Mouse (Mus musculus) cerebellum, adult 2 months (tissue): ENCODE data around the gene Mrpl18. TPM values are rescaled to one million over a fixed set of nuclear protein-coding genes. Genes with fewer than 3 reads are reported as not detected.

Experiments
- DNase-seq, 2 experiments: peaks; one replicate each; pipeline ENCODE4 v3.0.0; 2021
- H3K27ac ChIP-seq: fragments of 200-500 bp; 2 replicates; pipeline ENCODE4 v1.5.1; 2012; ENCODE audit warnings: low read length, control low read depth, inconsistent platforms; ENCODE audit not compliant: insufficient read depth
- H3K27me3 ChIP-seq: fragments of 200-500 bp; 2 replicates; pipeline ENCODE4 v1.6.1; 2012; ENCODE audit warnings: inconsistent platforms, mild to moderate bottlenecking, low read length, moderate library complexity; ENCODE audit not compliant: control insufficient read depth, insufficient read depth
- H3K4me1 ChIP-seq: fragments of 200-500 bp; 2 replicates; pipeline ENCODE4 v1.6.1; 2011; ENCODE audit warnings: low read length; ENCODE audit not compliant: control insufficient read depth, insufficient read depth
- H3K4me3 ChIP-seq: fragments of 200-500 bp; replicated peaks from 2 replicates; pipeline ENCODE3; 2011; ENCODE audit warnings: mild to moderate bottlenecking, low read depth, low read length, control low read depth; ENCODE audit not compliant: insufficient read depth
- CTCF ChIP-seq: fragments of 200-500 bp; IDR thresholded peaks from 2 replicates; pipeline ENCODE4 v1.5.1; 2011; ENCODE audit warnings: low read depth, mild to moderate bottlenecking, control low read depth, low read length, moderate library complexity, borderline replicate concordance; ENCODE audit not compliant: insufficient read depth
- POLR2A ChIP-seq: fragments of 200-500 bp; IDR thresholded peaks from 2 replicates; pipeline ENCODE4 v1.6.1; 2011; ENCODE audit warnings: low read length, control low read depth, borderline replicate concordance; ENCODE audit not compliant: insufficient read depth
- WGBS: fragments of 180-500 bp; shearing (Covaris S2); methylation state at CpG from one replicate; pipeline ENCODE4 v1.1.7; 2018; 5-methylcytosine and 5-hydroxymethylcytosine counted together
- polyA plus RNA-seq: library from polyadenylated mRNA; depleted of rRNA; stranded (reverse); fragments of >200 nt; gene quantifications from 2 replicates; pipeline ENCODE4 v1.2.3, GENCODE M21; 2012; rRNA removed

Mrpl18 gene
- polyA plus RNA-seq, 1 experiment = 85.6 TPM

- peaks cover 14% of the 10 kb centered on the region for H3K4me1 ChIP-seq
- DNase-seq = no peak
- WGBS = 76% methylated on average over 2 of the region's 2 CpGs
- TF ChIP-seq POLR2A (no peak), CTCF (no peak)
- no peak within 1 kb of the TSS for H3K27ac ChIP-seq
- no peak within 1 kb of the TSS for H3K4me3 ChIP-seq
- no peaks in the 10 kb centered on the region; the same call in 1 of the 2 replicates for H3K27me3 ChIP-seq
Measured at GRCm38 (mm10) chr17:12868043-12868442, 48.1 kb downstream of the Mrpl18 start, which contains the start of gene Mas1. Gene Mas1 (minus strand): TSS chr17:12868143.

DNA sequence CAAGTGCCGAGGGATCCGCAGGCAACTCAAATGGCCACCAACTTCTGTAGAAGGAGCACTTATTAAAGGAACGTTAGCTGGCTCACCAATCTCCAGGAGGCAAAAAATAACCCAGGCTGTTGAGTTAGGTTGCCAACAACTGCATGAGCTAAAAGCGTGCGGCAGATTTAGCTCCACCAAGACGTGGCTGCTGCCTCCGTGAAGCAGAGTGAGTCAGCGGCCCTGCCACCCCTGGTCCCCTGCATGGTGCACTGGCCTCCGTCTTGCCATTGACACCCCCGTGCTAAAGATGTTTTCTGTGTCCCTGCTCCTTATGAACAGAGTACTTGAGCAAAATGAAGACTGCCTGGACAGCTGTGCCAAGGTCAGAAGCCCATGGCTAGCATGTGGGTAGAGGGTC is 49.3 kb downstream of the Mrpl18 start:
- no peak overlapping the region for H3K4me3 ChIP-seq
- 56% methylated on average over 10 of the region's 10 CpGs for WGBS
- no peak overlapping the region for H3K27ac ChIP-seq
- no peaks in the 10 kb centered on the region; the same call in 1 of the 2 replicates for H3K27me3 ChIP-seq
- H3K4me1 ChIP-seq = peaks cover 7% of the 10 kb centered on the region
- DNase-seq = no peak
- TF ChIP-seq POLR2A (no peak), CTCF (no peak)

- H3K4me3 ChIP-seq = no peak overlapping the region
- H3K27me3 ChIP-seq = no peaks in the 10 kb centered on the region; the same call in 1 of the 2 replicates
- no peak overlapping the region for H3K27ac ChIP-seq
- peaks cover 6% of the 10 kb centered on the region for H3K4me1 ChIP-seq
- no peak for DNase-seq
- 71% methylated on average over 3 of the region's 3 CpGs for WGBS
- TF ChIP-seq POLR2A = no peak
- no peak for TF ChIP-seq CTCF
Measured at GRCm38 (mm10) chr17:12865407-12865806, 50.7 kb downstream of the Mrpl18 start.

- peak; percentile 52 to 62 for DNase-seq
- no peaks in the 10 kb centered on the region; the same call in 1 of the 2 replicates for H3K27me3 ChIP-seq
- H3K4me1 ChIP-seq = peaks cover 6% of the 10 kb centered on the region
- no peak overlapping the region for H3K27ac ChIP-seq
- no peak overlapping the region for H3K4me3 ChIP-seq
- TF ChIP-seq POLR2A = no peak
- TF ChIP-seq CTCF = no peak
Measured at GRCm38 (mm10) chr17:12864111-12864510, 52.0 kb downstream of the Mrpl18 start.

Other genes starting within 250 kb of the Mrpl18 start
- 0.19 and 0.46 TPM in 2 replicates for gene Slc22a1, start 240.5 kb downstream of the Mrpl18 start, polyA plus RNA-seq
- gene Igf2r, start 146.7 kb downstream of the Mrpl18 start, polyA plus RNA-seq = 18.1 and 19.7 TPM in 2 replicates
- gene Mas1, start 48.2 kb downstream of the Mrpl18 start, polyA plus RNA-seq = 0.25 and 0.44 TPM in 2 replicates
- 0.51 and 0.62 TPM in 2 replicates for gene Mrgprh, start 40.3 kb downstream of the Mrpl18 start, polyA plus RNA-seq
- 3.1 and 4.5 TPM in 2 replicates for gene Pnldc1, start 6.1 kb downstream of the Mrpl18 start, polyA plus RNA-seq
- gene Tcp1, start 644 bp downstream of the Mrpl18 start, polyA plus RNA-seq = 145 and 156 TPM in 2 replicates
- gene Acat3, start 24.3 kb upstream of the Mrpl18 start, polyA plus RNA-seq = 1.4 and 1.7 TPM in 2 replicates
- gene Acat2, start 44.4 kb upstream of the Mrpl18 start, polyA plus RNA-seq = 45.4 and 50.6 TPM in 2 replicates
- 57.6 and 57.7 TPM in 2 replicates for gene Wtap, start 77.8 kb upstream of the Mrpl18 start, polyA plus RNA-seq
- gene Sod2, start 90.5 kb upstream of the Mrpl18 start, polyA plus RNA-seq = 269 and 280 TPM in 2 replicates
- not detected in 2 replicates for gene Gpr31b, start 136.0 kb upstream of the Mrpl18 start, polyA plus RNA-seq
- 0.62 and 0.67 TPM in 2 replicates for gene Tcp10b, start 144.8 kb upstream of the Mrpl18 start, polyA plus RNA-seq
- gene Unc93a, start 215.5 kb upstream of the Mrpl18 start, polyA plus RNA-seq = not detected in 2 replicates